Mouse (Mus musculus) CH12.LX (cell line): ENCODE data around the gene Mgat4c. TPM values are rescaled to one million over a fixed set of nuclear protein-coding genes. Genes with fewer than 3 reads are reported as not detected.

ENCODE experiments used
- DNase-seq: peaks from one replicate; pipeline ENCODE4 v3.0.0-alpha.2; 2013; ENCODE audit errors: extremely low read depth
- H3K27ac ChIP-seq: 2 replicates; pipeline ENCODE4 v1.5.1; 2012; ENCODE audit warnings: low read depth, mild to moderate bottlenecking, control low read depth, moderate library complexity; ENCODE audit not compliant: insufficient read depth
- H3K27me3 ChIP-seq: replicated peaks from 2 replicates; pipeline ENCODE3; 2012; ENCODE audit warnings: inconsistent platforms
- H3K36me3 ChIP-seq, 2 experiments: replicated peaks in 1 of 2; 2 replicates each; pipeline versions ENCODE3 to v1.6.1; 2012; ENCODE audit warnings: inconsistent platforms in 1 of 2, low read length in 1 of 2, mild to moderate bottlenecking in 1 of 2, mixed read lengths in 1 of 2, moderate library complexity in 1 of 2; ENCODE audit not compliant: control insufficient read depth in 1 of 2, insufficient read depth in 1 of 2
- H3K4me1 ChIP-seq, 2 experiments: 2 replicates each; pipeline ENCODE4 v1.6.1; 2012; ENCODE audit warnings: inconsistent platforms in 1 of 2, moderate library complexity in 1 of 2; ENCODE audit not compliant: insufficient read depth in 2 of 2, control insufficient read depth in 1 of 2
- H3K4me2 ChIP-seq: 2 replicates; pipeline ENCODE4 v1.6.1; 2012; ENCODE audit warnings: low read depth, mild to moderate bottlenecking, control low read depth; ENCODE audit not compliant: poor library complexity, insufficient read depth, severe bottlenecking
- H3K4me3 ChIP-seq, 3 experiments: fragments of 150-350 bp in 1 of 3; sonication (generic) in 1 of 3; replicated peaks in 1 of 3; 2 replicates each; pipeline versions ENCODE3 to v1.5.1; 2011 to 2012; ENCODE audit warnings: low read depth in 2 of 3, low read length in 2 of 3, mild to moderate bottlenecking in 2 of 3, moderate library complexity in 2 of 3, control low read depth in 1 of 3, improper control_type of control experiment in 1 of 3, inconsistent platforms in 1 of 3, mixed read lengths in 1 of 3; ENCODE audit not compliant: poor library complexity in 1 of 3
- H3K79me2 ChIP-seq: replicated peaks from 2 replicates; pipeline ENCODE4 v1.6.1; 2012; ENCODE audit warnings: mild to moderate bottlenecking, moderate library complexity; ENCODE audit not compliant: control insufficient read depth, poor library complexity, insufficient read depth, severe bottlenecking; ENCODE audit errors: extremely low read depth
- H3K9ac ChIP-seq: 2 replicates; pipeline ENCODE4 v1.6.1; 2012; ENCODE audit warnings: low read depth, mild to moderate bottlenecking, control low read depth, moderate library complexity; ENCODE audit not compliant: insufficient read depth
- H3K9me3 ChIP-seq: replicated peaks from 2 replicates; pipeline ENCODE3; 2012; ENCODE audit warnings: low read length, inconsistent platforms, mixed read lengths
- BHLHE40 ChIP-seq: IDR thresholded peaks from 2 replicates; pipeline ENCODE4 v1.6.1; 2011; ENCODE audit warnings: mild to moderate bottlenecking, low read depth, low read length, improper control_type of control experiment
- CHD1 ChIP-seq: IDR thresholded peaks from 2 replicates; pipeline ENCODE4 v1.6.1; 2012; ENCODE audit warnings: low read depth, low read length, improper control_type of control experiment, inconsistent platforms
- CHD2 ChIP-seq: IDR thresholded peaks from 2 replicates; pipeline ENCODE4 v1.6.1; 2011; ENCODE audit warnings: low read length, improper control_type of control experiment
- CTCF ChIP-seq, 2 experiments: IDR thresholded peaks in 1 of 2; conservative IDR thresholded peaks in 1 of 2; 2 replicates each; pipeline ENCODE4 v1.5.1; 2011 to 2012; ENCODE audit warnings: low read depth in 2 of 2, low read length in 2 of 2, improper control_type of control experiment in 1 of 2, inconsistent platforms in 1 of 2, mild to moderate bottlenecking in 1 of 2, moderate library complexity in 1 of 2
- E2F4 ChIP-seq: IDR thresholded peaks from 2 replicates; pipeline ENCODE4 v1.6.1; 2011; ENCODE audit warnings: low read depth, low read length, improper control_type of control experiment; ENCODE audit not compliant: insufficient replicate concordance
- ELF1 ChIP-seq: IDR thresholded peaks from 2 replicates; pipeline ENCODE4 v1.6.1; 2014; ENCODE audit warnings: low read depth, mild to moderate bottlenecking, inconsistent platforms, low read length, improper control_type of control experiment
- EP300 ChIP-seq: IDR thresholded peaks from 2 replicates; pipeline ENCODE4 v1.6.1; 2011; ENCODE audit warnings: low read length, improper control_type of control experiment
- ETS1 ChIP-seq: conservative IDR thresholded peaks from 2 replicates; pipeline ENCODE4 v1.6.1; 2012; ENCODE audit warnings: low read depth, mild to moderate bottlenecking, inconsistent platforms, low read length, improper control_type of control experiment, moderate library complexity
- GABPA ChIP-seq: IDR thresholded peaks from 2 replicates; pipeline ENCODE4 v1.6.1; 2012; ENCODE audit warnings: low read depth, low read length, improper control_type of control experiment, inconsistent platforms; ENCODE audit not compliant: insufficient replicate concordance
- HCFC1 ChIP-seq: IDR thresholded peaks from 2 replicates; pipeline ENCODE4 v1.6.1; 2012; ENCODE audit warnings: low read depth, mild to moderate bottlenecking, inconsistent platforms, low read length, improper control_type of control experiment
- JUND ChIP-seq: conservative IDR thresholded peaks from 2 replicates; pipeline ENCODE4 v1.6.1; 2011; ENCODE audit warnings: low read depth, low read length, improper control_type of control experiment
- KAT2A ChIP-seq: IDR thresholded peaks from 2 replicates; pipeline ENCODE4 v1.6.1; 2012; ENCODE audit warnings: low read length, improper control_type of control experiment, inconsistent platforms; ENCODE audit not compliant: insufficient replicate concordance
- MAX ChIP-seq: IDR thresholded peaks from 2 replicates; pipeline ENCODE4 v1.6.1; 2011; ENCODE audit warnings: low read length, improper control_type of control experiment
- MAZ ChIP-seq: IDR thresholded peaks from 2 replicates; pipeline ENCODE4 v1.6.1; 2012; ENCODE audit warnings: low read depth, mild to moderate bottlenecking, inconsistent platforms, low read length, improper control_type of control experiment, moderate library complexity
- MEF2A ChIP-seq: IDR thresholded peaks from 2 replicates; pipeline ENCODE4 v1.6.1; 2014; ENCODE audit warnings: low read depth, mild to moderate bottlenecking, inconsistent platforms, low read length, improper control_type of control experiment, borderline replicate concordance
- MXI1 ChIP-seq: IDR thresholded peaks from 2 replicates; pipeline ENCODE4 v1.6.1; 2011; ENCODE audit warnings: mild to moderate bottlenecking, low read depth, low read length, improper control_type of control experiment
- MYC ChIP-seq: IDR thresholded peaks from 2 replicates; pipeline ENCODE4 v1.6.1; 2011; ENCODE audit warnings: low read depth, mild to moderate bottlenecking, improper control_type of control experiment, low read length
- NELFE ChIP-seq: IDR thresholded peaks from 2 replicates; pipeline ENCODE4 v1.6.1; 2011; ENCODE audit warnings: low read depth, low read length, improper control_type of control experiment
- NRF1 ChIP-seq: IDR thresholded peaks from 2 replicates; pipeline ENCODE4 v1.6.1; 2014; ENCODE audit warnings: low read depth, mild to moderate bottlenecking, inconsistent platforms, low read length, improper control_type of control experiment, moderate library complexity
- PAX5 ChIP-seq: IDR thresholded peaks from 2 replicates; pipeline ENCODE4 v1.6.1; 2012; ENCODE audit warnings: low read length, inconsistent platforms, mixed read lengths
- POLR2A ChIP-seq: IDR thresholded peaks from 2 replicates; pipeline ENCODE4 v1.6.1; 2011; ENCODE audit warnings: low read depth, mild to moderate bottlenecking, improper control_type of control experiment, low read length
- POLR2AphosphoS2 ChIP-seq: IDR thresholded peaks from 2 replicates; pipeline ENCODE4 v1.6.1; 2011; ENCODE audit warnings: low read depth, low read length, improper control_type of control experiment
- RAD21 ChIP-seq: IDR thresholded peaks from 2 replicates; pipeline ENCODE4 v1.6.1; 2011; ENCODE audit warnings: low read depth, mild to moderate bottlenecking, low read length, improper control_type of control experiment, moderate library complexity
- RCOR1 ChIP-seq: conservative IDR thresholded peaks from 2 replicates; pipeline ENCODE4 v1.6.1; 2012; ENCODE audit warnings: low read depth, mild to moderate bottlenecking, inconsistent platforms, low read length, improper control_type of control experiment
- SMC3 ChIP-seq: IDR thresholded peaks from 2 replicates; pipeline ENCODE4 v1.6.1; 2011; ENCODE audit warnings: low read depth, low read length, improper control_type of control experiment
- USF1 ChIP-seq: IDR thresholded peaks from 2 replicates; pipeline ENCODE4 v1.6.1; 2014; ENCODE audit warnings: low read depth, mild to moderate bottlenecking, inconsistent platforms, low read length, improper control_type of control experiment
- USF2 ChIP-seq: conservative IDR thresholded peaks from 2 replicates; pipeline ENCODE4 v1.6.1; 2011; ENCODE audit warnings: low read depth, low read length, improper control_type of control experiment
- ZC3H11A ChIP-seq: IDR thresholded peaks from 2 replicates; pipeline ENCODE4 v1.6.1; 2012; ENCODE audit warnings: low read depth, mild to moderate bottlenecking, inconsistent platforms, low read length, improper control_type of control experiment
- ZKSCAN1 ChIP-seq: IDR thresholded peaks from 2 replicates; pipeline ENCODE4 v1.6.1; 2012; ENCODE audit warnings: low read depth, inconsistent platforms, low read length, improper control_type of control experiment, borderline replicate concordance
- ZNF384 ChIP-seq: IDR thresholded peaks from 2 replicates; pipeline ENCODE4 v1.6.1; 2012; ENCODE audit warnings: low read depth, low read length, improper control_type of control experiment, inconsistent platforms
- dilution Hi-C: fragments of 300-500 bp; cut with MboI; formaldehyde crosslinking; loops from 2 replicates; pipeline ENCODE4 v1.14.3; 2020; ENCODE audit warnings: low sequenced_read_pairs; ENCODE audit not compliant: extremely low pct_unique_long_range_greater_than_20kb, extremely low pct_ligation_motif_present
- in situ Hi-C: fragments of 300-500 bp; cut with MboI; formaldehyde crosslinking; loops from 3 replicates; pipeline ENCODE4 v1.14.3; 2019; ENCODE audit warnings: low sequenced_read_pairs, low pct_ligation_motif_present, low pct_unique_long_range_greater_than_20kb, mixed read lengths
- polyA plus RNA-seq: library from polyadenylated mRNA; unstranded; fragments of >175 nt; gene quantifications from 2 replicates; pipeline ENCODE4 v1.2.1, GENCODE M21; 2012; ENCODE audit warnings: low read depth; ENCODE audit not compliant: insufficient read length
- total RNA-seq, 2 experiments: library from RNA; depleted of rRNA; stranded (reverse); fragments of 300-350 nt in 1 of 2; fragments of >200 nt in 1 of 2; gene quantifications; 2 replicates each; pipeline ENCODE4 v1.2.3; 2012 to 2014

Mgat4c gene
- total and polyA plus RNA-seq, 3 experiments, result not detected

- no peak overlapping the region for H3K9ac ChIP-seq
- H3K4me1 ChIP-seq, result no peaks in the 10 kb centered on the region
- H3K27ac ChIP-seq, result no peak overlapping the region
- H3K79me2 ChIP-seq, result no peaks in the 10 kb centered on the region
- H3K4me2 ChIP-seq, result no peak overlapping the region
- H3K9me3 ChIP-seq, result peaks cover 20% of the 10 kb centered on the region
- H3K4me3 ChIP-seq, result no peak overlapping the region
- DNase-seq, result no peak
- TF ChIP-seq KAT2A (no peak), PAX5 (no peak), MYC (no peak), POLR2AphosphoS2 (no peak), JUND (no peak), ZNF384 (no peak), NRF1 (no peak), ETS1 (no peak), RAD21 (no peak), BHLHE40 (no peak), MAZ (no peak), HCFC1 (no peak), ZKSCAN1 (no peak), USF2 (no peak), ZC3H11A (no peak), USF1 (no peak), CTCF (conservative IDR thresholded peaks at IDR 0.05 in 1 of 2, IDR thresholded peaks at IDR 0.05 in 1 of 2; ENCODE audit: low read depth in 2 of 2, low read length in 2 of 2) (no peak), ELF1 (no peak)
- TF ChIP-seq, all 38 proteins: peak for 0
- dilution Hi-C loops (no loop called here), in situ Hi-C loops (no loop called here)
- Histone ChIP-seq H3K27me3 (no peaks in the 10 kb centered on the region), H3K36me3 (no peaks in the 10 kb centered on the region)
Measured at GRCm38 (mm10) chr10:101783161-101783744, 102.0 kb downstream of the Mgat4c start.

GRCm38 (mm10) chr10:101795507-101795906, 114.2 kb downstream of the Mgat4c start:
- Histone ChIP-seq H3K36me3 (no peaks in the 10 kb centered on the region), H3K4me2 (no peak overlapping the region), H3K9ac (no peak overlapping the region), H3K79me2 (no peaks in the 10 kb centered on the region), H3K27me3 (no peaks in the 10 kb centered on the region), H3K4me3 (no peak overlapping the region), H3K9me3 (peaks cover 16% of the 10 kb centered on the region), H3K27ac (no peak overlapping the region), H3K4me1 (no peaks in the 10 kb centered on the region)
- DNase-seq, result no peak
- in situ Hi-C loops, result no loop called here
- dilution Hi-C loops, result no loop called here
- TF ChIP-seq CHD2 (no peak), ZNF384 (no peak), MXI1 (no peak), MEF2A (no peak), POLR2A (no peak), MAX (no peak), SMC3 (no peak), MAZ (no peak), HCFC1 (no peak), ETS1 (no peak), USF2 (no peak), GABPA (no peak), NELFE (no peak), ELF1 (no peak), USF1 (no peak), E2F4 (no peak), CHD1 (no peak), EP300 (no peak), RCOR1 (no peak)
